Mouse (Mus musculus): ENCODE data around the gene Hist1h3d.
"Not testable (repeated sequence)": the region's sequence is repeated elsewhere in the genome, so short reads cannot be mapped to it uniquely, and the experiment has no call there.

Gene Hist1h3d

GRCm38 (mm10) chr13:23585029-23585441 lies 9.5 kb downstream of the Hist1h3d start:
- no peak for DNase-seq (ENCODE audit: extremely low read depth, low read depth, low spot score)

GRCm38 (mm10) chr13:23585442-23586098 lies 10.0 kb downstream of the Hist1h3d start:
- DNase-seq (ENCODE audit: extremely low read depth, low read depth, low spot score), result peak; percentile 81

- no peak for DNase-seq (ENCODE audit: extremely low read depth, low read depth, low spot score)
Measured at GRCm38 (mm10) chr13:23586099-23586939, 10.8 kb downstream of the Hist1h3d start.

- no peak for DNase-seq (ENCODE audit: extremely low read depth, low read depth, low spot score)
Measured at GRCm38 (mm10) chr13:23586940-23587225, 11.3 kb downstream of the Hist1h3d start.

GRCm38 (mm10) chr13:23591206-23591605 lies 15.6 kb downstream of the Hist1h3d start:
- DNase-seq (ENCODE audit: extremely low read depth, low read depth, low spot score), result no peak

GRCm38 (mm10) chr13:23591886-23592285 lies 16.3 kb downstream of the Hist1h3d start:
- not testable (repeated sequence) for DNase-seq (ENCODE audit: extremely low read depth, low read depth, low spot score)

GRCm38 (mm10) chr13:23592614-23593013 lies 17.1 kb downstream of the Hist1h3d start:
- no peak for DNase-seq (ENCODE audit: extremely low read depth, low read depth, low spot score)

- no peak for DNase-seq (ENCODE audit: extremely low read depth, low read depth, low spot score)
Measured at GRCm38 (mm10) chr13:23593051-23593770, 17.6 kb downstream of the Hist1h3d start.

- DNase-seq (ENCODE audit: extremely low read depth, low read depth, low spot score), result no peak
Measured at GRCm38 (mm10) chr13:23595185-23595584, 19.6 kb downstream of the Hist1h3d start.

GRCm38 (mm10) chr13:23595622-23596372 lies 20.2 kb downstream of the Hist1h3d start:
- no peak for DNase-seq (ENCODE audit: extremely low read depth, low read depth, low spot score)

- no peak for DNase-seq (ENCODE audit: extremely low read depth, low read depth, low spot score)
Measured at GRCm38 (mm10) chr13:23597957-23598356, 22.4 kb downstream of the Hist1h3d start.

GRCm38 (mm10) chr13:23603182-23603699 lies 27.7 kb downstream of the Hist1h3d start:
- DNase-seq (ENCODE audit: extremely low read depth, low read depth, low spot score), result no peak

- DNase-seq (ENCODE audit: extremely low read depth, low read depth, low spot score), result no peak
Measured at GRCm38 (mm10) chr13:23604452-23604851, 28.9 kb downstream of the Hist1h3d start.

- no peak for DNase-seq (ENCODE audit: extremely low read depth, low read depth, low spot score)
Measured at GRCm38 (mm10) chr13:23605052-23605451, 29.5 kb downstream of the Hist1h3d start.

- no peak for DNase-seq (ENCODE audit: extremely low read depth, low read depth, low spot score)
Measured at GRCm38 (mm10) chr13:23609209-23609608, 33.6 kb downstream of the Hist1h3d start.

- no peak for DNase-seq (ENCODE audit: extremely low read depth, low read depth, low spot score)
Measured at GRCm38 (mm10) chr13:23609844-23610243, 34.3 kb downstream of the Hist1h3d start.

GRCm38 (mm10) chr13:23610393-23610792 lies 34.8 kb downstream of the Hist1h3d start:
- DNase-seq (ENCODE audit: extremely low read depth, low read depth, low spot score), result no peak

GRCm38 (mm10) chr13:23611638-23612037 lies 36.1 kb downstream of the Hist1h3d start:
- DNase-seq (ENCODE audit: extremely low read depth, low read depth, low spot score), result no peak

- DNase-seq (ENCODE audit: extremely low read depth, low read depth, low spot score), result no peak
Measured at GRCm38 (mm10) chr13:23620056-23620732, 44.6 kb downstream of the Hist1h3d start.

All from fat pad, adult 2 months (tissue).